Mouse (Mus musculus) adrenal gland, postnatal 0 days (tissue): ENCODE results near the gene Cldn3. TPM values are rescaled to one million over a fixed set of nuclear protein-coding genes. Genes with fewer than 3 reads are reported as not detected.

Source experiments
- polyA plus RNA-seq: library from polyadenylated mRNA; unstranded; fragments of >200 nt; fragmentation: Nextera tagmentation; extraction: Ambion mirVana; gene quantifications from 2 replicates; pipeline ENCODE4 v1.2.1, GENCODE M21; 2015

Gene Cldn3
- polyA plus RNA-seq, result 9.2 and 9.9 TPM in 2 replicates

GRCm38 (mm10) chr5:134985633-134986297 is at the start of gene Cldn3:
Gene Cldn3, plus strand, starts transcription at chr5:134986214.

DNA sequence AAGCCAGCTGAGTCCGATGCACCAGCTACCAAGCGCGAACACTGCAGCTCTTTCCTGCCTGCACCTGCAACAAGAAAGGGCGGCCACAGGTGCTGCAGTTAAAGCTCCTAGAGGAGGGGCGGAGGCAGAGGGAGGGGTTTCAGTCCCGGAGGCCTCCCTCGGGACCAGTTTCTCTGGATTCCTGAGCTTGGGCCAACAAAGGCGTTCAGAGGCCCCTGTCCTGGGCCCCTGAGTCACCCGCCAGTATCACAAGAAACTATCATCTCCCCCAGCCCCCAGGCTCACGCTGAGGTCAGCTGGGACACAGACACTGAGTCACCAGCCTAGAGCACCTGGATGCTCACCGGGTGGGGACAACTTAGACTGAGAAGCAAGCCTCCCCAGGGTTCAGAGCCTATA is 39.2 kb upstream of the Cldn3 start, which contains the start of gene Cldn4:
Gene Cldn4 (minus strand): TSS at position 78 of the 399 bp plus-strand sequence.

DNA sequence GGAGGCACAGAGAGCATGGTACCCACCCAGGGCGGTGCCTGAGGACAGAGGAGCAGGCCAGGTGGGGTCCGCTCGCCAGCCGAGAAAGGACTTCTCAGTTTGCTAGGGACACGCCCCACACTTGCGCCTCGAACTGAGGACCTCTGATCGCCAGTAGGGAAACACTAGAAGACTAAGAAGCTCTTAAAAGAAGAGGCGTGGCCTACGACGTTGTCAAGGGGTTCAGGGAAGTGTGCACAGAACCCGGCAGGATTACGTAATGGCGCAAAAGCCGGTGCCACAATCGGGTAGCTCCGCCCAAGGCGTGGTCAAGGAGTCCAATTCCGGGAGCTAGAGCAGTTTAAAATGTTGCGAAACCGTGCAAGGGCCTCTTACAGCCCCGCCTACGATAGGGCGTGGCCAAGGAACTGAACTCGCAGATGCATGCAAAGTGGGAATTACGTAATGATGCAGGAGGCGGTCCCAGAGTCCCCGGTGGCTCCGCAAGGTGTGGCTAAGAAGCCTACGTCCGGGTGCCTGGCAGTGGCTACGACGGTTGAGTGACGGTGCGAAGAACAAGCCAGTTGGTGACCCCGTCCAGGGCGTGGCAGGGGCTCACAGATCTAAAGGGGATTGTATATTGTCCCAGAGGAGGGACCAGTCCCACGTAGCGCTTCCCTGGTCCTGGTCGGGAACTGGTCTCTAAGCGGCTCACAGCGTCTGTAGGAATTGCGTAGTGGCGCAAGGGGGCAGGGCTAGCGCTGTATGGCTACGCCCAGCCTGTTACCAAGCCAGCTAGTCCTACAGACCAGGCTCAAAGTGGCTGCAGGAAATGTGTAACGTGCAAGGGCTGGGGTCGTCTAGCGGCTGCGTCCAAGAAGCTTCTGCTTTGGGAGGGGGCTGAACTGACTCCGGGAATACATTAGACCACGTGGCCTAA is 22.9 kb downstream of the Cldn3 start, which contains the start of gene Abhd11:
Gene Abhd11 (plus strand): TSS at position 482 of the 919 bp plus-strand sequence.

GRCm38 (mm10) chr5:135023344-135024173 is 37.5 kb downstream of the Cldn3 start, which contains the start of gene Stx1a:
Gene Stx1a, plus strand, starts transcription at chr5:135023482.

Other genes with a start within 250 kb of the Cldn3 start
- 128 and 135 TPM in 2 replicates for gene Eln, start 238.9 kb upstream of the Cldn3 start, polyA plus RNA-seq
- gene Tmem270, start 79.5 kb upstream of the Cldn3 start, polyA plus RNA-seq, result not detected in 2 replicates
- gene Cldn13, start 70.7 kb upstream of the Cldn3 start, polyA plus RNA-seq, result 5.6 and 17.2 TPM in 2 replicates
- 25.2 and 47.8 TPM in 2 replicates for gene Mettl27, start 53.8 kb upstream of the Cldn3 start, polyA plus RNA-seq
- gene Cldn4, start 39.3 kb upstream of the Cldn3 start, polyA plus RNA-seq, result 0.74 and 1.8 TPM in 2 replicates
- 50.6 and 73.8 TPM in 2 replicates for gene Abhd11, start 22.9 kb downstream of the Cldn3 start, polyA plus RNA-seq
- 16.5 and 23.9 TPM in 2 replicates for gene Stx1a, start 37.3 kb downstream of the Cldn3 start, polyA plus RNA-seq
- gene Dnajc30, start 78.0 kb downstream of the Cldn3 start, polyA plus RNA-seq, result 28.7 and 44.2 TPM in 2 replicates
- gene Bud23, start 78.7 kb downstream of the Cldn3 start, polyA plus RNA-seq, result 49.9 and 70.9 TPM in 2 replicates
- 9.5 and 14.7 TPM in 2 replicates for gene Vps37d, start 92.1 kb downstream of the Cldn3 start, polyA plus RNA-seq
- gene Mlxipl, start 103.7 kb downstream of the Cldn3 start, polyA plus RNA-seq, result 3.0 and 7.7 TPM in 2 replicates
- gene Tbl2, start 163.4 kb downstream of the Cldn3 start, polyA plus RNA-seq, result 8.7 and 12.8 TPM in 2 replicates
- 51.5 and 67.6 TPM in 2 replicates for gene Bcl7b, start 182.1 kb downstream of the Cldn3 start, polyA plus RNA-seq
- 13.8 and 15.8 TPM in 2 replicates for gene Baz1b, start 201.1 kb downstream of the Cldn3 start, polyA plus RNA-seq